Mouse (Mus musculus) bone marrow, adult 2 months (tissue): ENCODE data around the gene Fndc10. TPM values are rescaled to one million over a fixed set of nuclear protein-coding genes. Genes with fewer than 3 reads are reported as not detected.
"Not testable (repeated sequence)": the region's sequence is repeated elsewhere in the genome, so short reads cannot be mapped to it uniquely, and the experiment has no call there.

Source experiments
- H3K27ac ChIP-seq: fragments of 200-500 bp; 2 replicates; pipeline ENCODE4 v1.5.1; 2012; ENCODE audit warnings: low read depth, mild to moderate bottlenecking, control low read depth, inconsistent platforms, low read length; ENCODE audit not compliant: control insufficient read depth, poor library complexity, insufficient read depth
- H3K4me1 ChIP-seq: fragments of 200-500 bp; 2 replicates; pipeline ENCODE4 v1.6.1; 2011; ENCODE audit warnings: low read length; ENCODE audit not compliant: control insufficient read depth, insufficient read depth
- H3K4me3 ChIP-seq: fragments of 200-500 bp; replicated peaks from 2 replicates; pipeline ENCODE3; 2011; ENCODE audit warnings: mild to moderate bottlenecking, low read depth, low read length, control low read depth; ENCODE audit not compliant: control insufficient read depth
- CTCF ChIP-seq: fragments of 200-500 bp; IDR thresholded peaks from 2 replicates; pipeline ENCODE4 v1.5.1; 2011; ENCODE audit warnings: low read length, control low read depth; ENCODE audit not compliant: control insufficient read depth, insufficient read depth
- POLR2A ChIP-seq: fragments of 200-500 bp; IDR thresholded peaks from 2 replicates; pipeline ENCODE4 v1.6.1; 2011; ENCODE audit warnings: low read depth, mild to moderate bottlenecking, control low read depth, low read length, borderline replicate concordance; ENCODE audit not compliant: control insufficient read depth
- WGBS: fragments of 180-500 bp; shearing (Covaris S2); methylation state at CpG from one replicate; pipeline ENCODE4 v1.1.7; 2018; 5-methylcytosine and 5-hydroxymethylcytosine counted together
- polyA plus RNA-seq: library from polyadenylated mRNA; stranded (reverse); fragments of >200 nt; gene quantifications from 2 replicates; pipeline ENCODE4 v1.2.4, GENCODE M21; 2011; ENCODE audit warnings: low replicate concordance; ENCODE audit not compliant: missing spikeins, insufficient read depth, insufficient read length

Gene Fndc10
- polyA plus RNA-seq, 1 experiment: 3.0 TPM

- H3K4me1 ChIP-seq: peaks cover 4% of the 10 kb centered on the region; the same call in 1 of the 2 replicates
- TF ChIP-seq POLR2A (no peak), CTCF (no peak)
- WGBS: 64% methylated on average over 5 of the region's 5 CpGs
Observed at GRCm38 (mm10) chr4:155735788-155736187, 41.6 kb downstream of the Fndc10 start.

GRCm38 (mm10) chr4:155736421-155736820, 42.3 kb downstream of the Fndc10 start:
- WGBS: 90% methylated on average over 5 of the region's 5 CpGs
- peaks cover 4% of the 10 kb centered on the region; the same call in 1 of the 2 replicates for H3K4me1 ChIP-seq
- no peak overlapping the region for H3K27ac ChIP-seq
- TF ChIP-seq CTCF (no peak), POLR2A (no peak)
- no peak overlapping the region for H3K4me3 ChIP-seq

More at GRCm38 (mm10) chr4:155735788-155736187, 41.6 kb downstream of the Fndc10 start:
- no peak overlapping the region for H3K27ac ChIP-seq
- H3K4me3 ChIP-seq: peak overlapping the region; percentile 27

- TF ChIP-seq CTCF (no peak), POLR2A (no peak)
- WGBS: 61% methylated on average over 8 of the region's 8 CpGs
- peaks cover 4% of the 10 kb centered on the region; the same call in 1 of the 2 replicates for H3K4me1 ChIP-seq
- no peak overlapping the region for H3K27ac ChIP-seq
- H3K4me3 ChIP-seq: no peak overlapping the region
Observed at GRCm38 (mm10) chr4:155738262-155738661, 44.1 kb downstream of the Fndc10 start.

- H3K4me3 ChIP-seq: no peak overlapping the region
- 87% methylated on average over 6 of the region's 6 CpGs for WGBS
- peaks cover 4% of the 10 kb centered on the region; the same call in 1 of the 2 replicates for H3K4me1 ChIP-seq
- TF ChIP-seq CTCF: no peak
- no peak for TF ChIP-seq POLR2A
- H3K27ac ChIP-seq: no peak overlapping the region
Observed at GRCm38 (mm10) chr4:155739152-155739551, 45.0 kb downstream of the Fndc10 start.

GRCm38 (mm10) chr4:155739741-155740636, 45.8 kb downstream of the Fndc10 start:
- no peak overlapping the region for H3K4me3 ChIP-seq
- no peak for TF ChIP-seq POLR2A
- TF ChIP-seq CTCF: no peak
- H3K27ac ChIP-seq: no peak overlapping the region
- WGBS: 90% methylated on average over 37 of the region's 37 CpGs
- peaks cover 4% of the 10 kb centered on the region; the same call in 1 of the 2 replicates for H3K4me1 ChIP-seq

- H3K4me3 ChIP-seq, H3K4me1 ChIP-seq, H3K27ac ChIP-seq: not testable (repeated sequence)
- WGBS: 88% methylated on average over 10 of the region's 10 CpGs
Observed at GRCm38 (mm10) chr4:155740681-155741080, 46.5 kb downstream of the Fndc10 start.

- WGBS: 83% methylated on average over 5 of the region's 5 CpGs
- Histone ChIP-seq H3K27ac (no peak overlapping the region), H3K4me3 (no peak overlapping the region), H3K4me1 (no peaks in the 10 kb centered on the region)
- TF ChIP-seq POLR2A (no peak), CTCF (no peak)
Observed at GRCm38 (mm10) chr4:155742684-155743083, 48.5 kb downstream of the Fndc10 start.

GRCm38 (mm10) chr4:155744474-155744873, 50.3 kb downstream of the Fndc10 start:
- no peaks in the 10 kb centered on the region for H3K4me1 ChIP-seq
- no peak overlapping the region for H3K4me3 ChIP-seq
- H3K27ac ChIP-seq: no peak overlapping the region
- WGBS: 87% methylated on average over 8 of the region's 8 CpGs
- no peak for TF ChIP-seq POLR2A
- no peak for TF ChIP-seq CTCF
